Mouse (Mus musculus): ENCODE results near the gene Serpinh1. TPM values are rescaled to one million over a fixed set of nuclear protein-coding genes. Genes with fewer than 3 reads are reported as not detected.
"Not testable (repeated sequence)": the region's sequence is repeated elsewhere in the genome, so short reads cannot be mapped to it uniquely, and the experiment has no call there.

Gene Serpinh1
- polyA plus RNA-seq (2017; shearing (Covaris generic)) = not detected

- ATAC-seq = no peak
Observed at GRCm38 (mm10) chr7:99352526-99353400, at the start of gene Serpinh1. TSS of gene Serpinh1 (minus strand) at chr7:99353239.

- ATAC-seq = no peak
Observed at GRCm38 (mm10) chr7:99402477-99402876, 49.4 kb upstream of the Serpinh1 start.

- no peak for ATAC-seq
Observed at GRCm38 (mm10) chr7:99401373-99401772, 48.3 kb upstream of the Serpinh1 start.

GRCm38 (mm10) chr7:99396994-99397659 lies 44.1 kb upstream of the Serpinh1 start:
- ATAC-seq = no peak

GRCm38 (mm10) chr7:99395908-99396616 lies 43.0 kb upstream of the Serpinh1 start:
- no peak for ATAC-seq

DNA sequence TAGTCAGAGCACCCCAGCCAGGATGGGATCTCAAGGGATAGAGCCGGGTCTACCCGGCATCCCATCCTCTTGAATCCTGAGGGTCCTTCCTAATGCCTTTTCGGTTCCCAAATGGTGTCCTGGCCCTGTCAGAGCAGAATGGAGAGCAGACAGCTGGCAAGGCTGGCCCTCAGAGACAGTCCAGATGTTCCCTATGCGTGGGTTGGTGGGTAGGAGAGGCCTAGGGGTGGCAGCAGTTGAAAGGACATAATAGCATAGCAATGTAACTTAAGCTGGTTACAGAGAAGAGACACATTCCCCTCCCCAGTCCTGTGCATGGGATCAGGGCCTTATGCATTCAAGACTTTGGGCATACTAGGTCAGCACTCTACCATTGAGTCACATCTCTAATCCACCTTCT lies 42.3 kb upstream of the Serpinh1 start:
- no peak for ATAC-seq

DNA sequence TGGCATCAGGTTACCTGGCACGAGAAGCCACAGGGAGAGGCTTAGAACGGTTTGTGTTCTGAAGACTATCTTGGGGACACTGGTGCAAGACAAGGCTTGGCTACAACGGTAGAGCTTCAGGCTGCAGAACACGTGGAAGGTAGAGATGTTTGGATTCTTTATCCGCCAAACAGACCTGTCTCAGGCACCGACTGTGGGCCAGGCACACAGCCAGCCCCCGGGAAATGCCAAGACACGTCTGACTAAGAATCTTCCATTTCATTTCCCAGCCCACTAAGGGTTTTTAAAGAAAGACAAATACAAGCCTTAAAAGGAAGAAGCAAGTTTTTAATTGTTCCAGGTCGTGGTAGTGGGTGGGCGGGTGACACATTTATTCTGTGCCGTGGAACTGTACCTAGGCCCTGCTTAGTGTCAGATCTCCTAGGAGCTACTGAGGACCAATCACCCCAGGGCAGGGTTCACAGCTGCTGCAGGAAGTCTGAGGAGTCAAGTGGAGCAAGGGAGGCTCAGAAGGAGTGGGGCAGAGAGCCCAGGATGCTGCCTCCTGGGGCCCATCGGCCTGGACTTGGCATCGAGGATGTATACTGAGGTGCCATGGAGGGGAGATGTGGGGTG lies 40.8 kb upstream of the Serpinh1 start:
- peak; percentile 77 for ATAC-seq

GRCm38 (mm10) chr7:99392696-99393095 lies 39.7 kb upstream of the Serpinh1 start:
- ATAC-seq = no peak

- ATAC-seq = no peak
Observed at GRCm38 (mm10) chr7:99390559-99390958, 37.5 kb upstream of the Serpinh1 start.

DNA sequence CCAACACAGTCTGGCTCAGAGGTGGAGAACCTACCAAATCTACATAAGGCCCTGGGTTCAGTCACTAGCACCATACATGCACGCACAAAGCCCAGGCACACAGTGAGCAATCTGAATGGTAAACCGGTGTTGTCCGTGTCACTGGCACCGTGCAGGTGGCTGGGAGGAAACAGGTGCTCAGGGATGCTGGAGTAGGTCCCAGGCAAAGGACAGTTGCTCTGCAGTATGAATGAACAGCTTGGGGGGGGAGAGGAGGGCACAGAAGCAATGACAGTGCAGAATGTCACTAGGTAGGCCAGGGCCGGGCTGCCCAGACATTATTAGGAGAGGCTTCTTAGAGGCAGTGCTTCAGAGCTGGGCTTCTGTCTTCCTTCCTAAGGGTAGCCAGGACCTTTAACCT lies 34.3 kb upstream of the Serpinh1 start:
- ATAC-seq = no peak

- ATAC-seq = no peak
Observed at GRCm38 (mm10) chr7:99386811-99387210, 33.8 kb upstream of the Serpinh1 start.

DNA sequence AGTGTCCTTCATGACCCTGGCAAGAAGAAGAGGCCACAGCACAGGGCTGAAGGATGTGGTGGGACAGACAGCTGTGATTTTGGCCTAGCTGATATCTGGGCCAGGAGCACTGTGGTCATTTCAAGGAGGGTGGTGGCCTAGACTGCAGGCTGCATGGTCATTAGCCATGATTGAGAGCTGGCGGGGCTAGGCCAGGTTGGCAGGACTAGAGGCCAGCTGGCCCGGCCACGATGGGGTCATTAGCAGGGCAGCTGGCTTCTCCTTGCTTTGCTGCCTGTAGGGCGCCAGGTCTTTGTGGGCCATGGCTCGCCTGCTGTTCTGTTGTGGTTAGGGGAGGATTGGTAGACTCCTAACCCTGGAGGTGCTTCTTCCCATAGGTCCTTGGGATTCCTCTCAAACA lies 33.0 kb upstream of the Serpinh1 start:
- ATAC-seq = no peak

DNA sequence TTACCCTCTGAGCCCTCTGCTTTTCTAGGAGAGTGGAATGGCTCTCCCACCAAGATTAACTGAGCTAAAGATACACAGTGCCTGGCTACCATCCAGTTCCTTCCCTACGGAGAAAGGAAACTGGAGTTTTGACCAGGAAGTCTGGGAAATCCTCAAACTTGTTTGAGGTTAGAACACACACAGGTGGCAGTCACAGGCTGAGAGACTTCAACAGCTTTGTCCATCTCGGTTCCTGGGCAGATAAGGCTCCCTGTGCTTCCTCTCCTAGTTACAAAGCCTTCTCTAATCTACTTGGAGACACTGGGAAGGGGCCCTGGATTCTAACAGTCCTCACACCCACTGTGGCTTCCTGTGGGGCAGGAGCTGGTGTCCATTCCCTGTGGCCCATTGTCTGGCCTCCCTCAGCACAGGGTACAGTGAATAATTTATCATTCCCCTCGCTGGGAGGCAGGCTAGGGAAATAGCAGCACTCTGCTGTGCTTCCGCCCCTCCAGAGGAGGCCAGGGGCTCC lies 31.1 kb upstream of the Serpinh1 start:
- no peak for ATAC-seq

GRCm38 (mm10) chr7:99383246-99383645 lies 30.2 kb upstream of the Serpinh1 start:
- no peak for ATAC-seq

- ATAC-seq = no peak
Observed at GRCm38 (mm10) chr7:99382088-99383000, 29.3 kb upstream of the Serpinh1 start.

GRCm38 (mm10) chr7:99381214-99382087 lies 28.4 kb upstream of the Serpinh1 start, which contains the start of gene Gdpd5:
TSS of gene Gdpd5 (plus strand) at chr7:99381414.
- peak; percentile 91 for ATAC-seq

GRCm38 (mm10) chr7:99380491-99381213 lies 27.6 kb upstream of the Serpinh1 start:
- ATAC-seq = peak; percentile 46

DNA sequence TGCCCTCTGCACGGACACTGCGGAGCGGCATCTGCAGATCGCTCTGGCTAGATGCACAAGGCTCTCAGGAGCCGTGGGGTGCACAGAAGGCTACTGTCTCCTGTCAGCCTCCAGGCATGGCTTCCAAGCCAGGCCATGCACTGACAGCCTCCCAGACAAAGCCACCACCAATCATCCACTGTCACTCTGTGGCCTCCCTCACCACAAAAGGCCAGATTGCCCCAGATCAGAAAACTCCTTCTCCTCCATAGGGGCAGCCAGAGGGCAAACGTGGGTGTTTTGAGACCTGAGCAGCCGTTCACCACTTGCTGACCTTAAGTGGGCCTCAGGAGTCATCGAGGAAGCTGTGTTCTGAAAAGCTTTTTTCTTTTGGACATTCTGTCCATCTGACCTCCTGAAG lies 25.8 kb upstream of the Serpinh1 start:
- no peak for ATAC-seq

- peak; percentile 75 for ATAC-seq
Observed at GRCm38 (mm10) chr7:99375455-99375854, 22.4 kb upstream of the Serpinh1 start.

DNA sequence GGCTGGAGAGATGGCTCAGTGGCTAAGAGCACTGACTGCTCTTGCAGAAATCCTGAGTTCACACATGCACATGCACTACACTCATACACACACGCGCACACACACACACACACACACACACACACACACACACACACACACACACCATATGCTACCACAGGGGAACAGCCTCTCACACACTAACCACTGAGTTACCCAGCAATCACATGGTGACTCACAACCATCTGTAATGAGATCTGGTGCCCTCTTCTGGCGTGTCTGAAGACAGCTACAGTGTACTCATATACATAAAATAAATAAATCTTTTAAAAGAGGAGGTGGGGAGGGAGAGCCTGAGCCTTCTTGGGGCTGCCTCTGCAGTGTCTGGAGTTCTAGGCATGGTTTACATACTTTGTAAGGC lies 21.3 kb upstream of the Serpinh1 start:
- ATAC-seq = not testable (repeated sequence)

Data from inflammation-experienced regulatory T-cells, adult 6 months (primary cell).